Mouse (Mus musculus) kidney, adult 18-20 months (tissue): ENCODE measurements around the gene Olfr317.
"Not testable (repeated sequence)": the region's sequence is repeated elsewhere in the genome, so short reads cannot be mapped to it uniquely, and the experiment has no call there.

ENCODE experiments used
- DNase-seq: peaks from one replicate; pipeline ENCODE4 v3.0.0; 2021

The Olfr317 gene

DNA sequence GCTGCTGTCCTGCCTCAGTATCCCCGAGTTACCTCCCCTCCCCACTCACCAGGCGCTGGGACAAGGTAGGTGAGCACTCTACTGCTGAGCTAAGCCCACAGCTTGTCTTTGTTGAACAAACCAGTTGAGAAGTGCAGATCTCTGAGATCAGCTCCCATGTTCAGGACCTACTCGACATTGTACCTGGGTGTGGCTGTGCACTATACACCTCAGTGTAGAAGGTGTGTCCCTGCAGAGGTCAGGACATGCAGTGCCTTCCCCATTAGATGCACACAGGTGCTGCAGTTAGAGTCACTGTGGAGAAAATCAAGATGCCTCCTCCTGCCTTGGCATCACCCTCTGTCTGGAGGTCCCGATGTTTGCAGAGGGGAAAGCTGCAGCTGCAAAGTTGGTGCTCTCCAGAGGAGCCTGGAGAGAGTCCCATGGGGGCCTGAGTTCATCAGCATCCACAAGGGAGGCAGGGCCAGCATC lies at the start of gene Olfr317:
Gene Olfr317 (minus strand): TSS at position 421 of the 471 bp plus-strand sequence.
- DNase-seq, result no peak

DNA sequence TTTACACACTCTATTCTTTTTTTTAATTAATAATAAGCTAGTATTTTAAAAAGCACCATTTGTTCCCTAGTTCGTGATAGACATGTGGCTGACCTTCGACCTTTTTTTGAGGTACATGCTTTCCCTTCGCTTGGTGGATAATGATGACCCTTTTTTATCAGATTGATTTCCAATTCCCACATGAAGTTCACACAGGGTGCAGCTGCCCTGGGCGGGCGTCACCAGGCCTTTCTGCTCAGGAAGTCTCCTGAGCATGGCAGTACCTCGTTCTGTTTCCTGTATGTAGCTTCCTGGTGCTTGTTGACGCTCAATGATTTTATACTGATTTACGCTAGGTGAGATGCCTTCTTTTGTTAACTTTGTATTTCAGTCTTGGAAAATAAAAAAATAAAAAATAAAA lies 49.3 kb upstream of the Olfr317 start:
- DNase-seq, result no peak

DNA sequence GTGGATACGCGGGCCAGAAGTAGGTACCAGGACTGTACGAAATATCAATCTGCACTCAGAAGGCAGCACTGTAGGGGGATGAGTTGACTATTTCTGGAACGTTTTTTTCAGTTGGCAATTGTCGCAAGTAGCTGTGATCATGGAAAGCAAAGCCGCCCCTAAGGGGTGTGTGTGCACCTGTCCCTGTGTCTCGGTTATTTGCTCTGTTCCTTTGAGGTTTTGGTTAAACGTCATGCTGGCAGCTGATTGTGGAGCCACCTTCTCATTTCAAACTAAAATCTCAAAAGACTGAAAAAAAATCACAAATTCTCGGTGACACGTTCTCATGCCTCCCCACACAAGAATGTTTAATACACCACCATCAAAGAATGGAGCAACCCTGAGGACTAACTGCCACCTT lies 48.6 kb upstream of the Olfr317 start:
- no peak for DNase-seq

DNA sequence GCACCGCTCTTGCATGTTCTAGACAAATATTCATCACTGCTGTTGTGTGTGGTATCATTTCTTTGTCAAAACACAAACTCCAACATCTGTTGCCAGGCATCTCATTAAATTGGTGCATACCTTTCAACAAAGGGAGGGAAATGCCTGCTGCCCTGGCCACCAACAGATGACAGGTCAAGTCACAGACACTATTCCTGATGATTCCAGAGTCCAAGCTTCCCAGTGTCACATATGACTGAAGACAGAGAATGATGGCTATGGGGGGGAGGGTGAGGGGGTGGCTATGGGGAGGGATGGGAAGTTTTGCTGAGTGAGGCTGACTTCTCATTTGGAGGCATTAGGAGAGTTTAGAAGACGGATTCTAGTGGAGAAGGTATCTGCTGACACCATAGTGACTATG lies 45.2 kb upstream of the Olfr317 start:
- DNase-seq, result no peak

DNA sequence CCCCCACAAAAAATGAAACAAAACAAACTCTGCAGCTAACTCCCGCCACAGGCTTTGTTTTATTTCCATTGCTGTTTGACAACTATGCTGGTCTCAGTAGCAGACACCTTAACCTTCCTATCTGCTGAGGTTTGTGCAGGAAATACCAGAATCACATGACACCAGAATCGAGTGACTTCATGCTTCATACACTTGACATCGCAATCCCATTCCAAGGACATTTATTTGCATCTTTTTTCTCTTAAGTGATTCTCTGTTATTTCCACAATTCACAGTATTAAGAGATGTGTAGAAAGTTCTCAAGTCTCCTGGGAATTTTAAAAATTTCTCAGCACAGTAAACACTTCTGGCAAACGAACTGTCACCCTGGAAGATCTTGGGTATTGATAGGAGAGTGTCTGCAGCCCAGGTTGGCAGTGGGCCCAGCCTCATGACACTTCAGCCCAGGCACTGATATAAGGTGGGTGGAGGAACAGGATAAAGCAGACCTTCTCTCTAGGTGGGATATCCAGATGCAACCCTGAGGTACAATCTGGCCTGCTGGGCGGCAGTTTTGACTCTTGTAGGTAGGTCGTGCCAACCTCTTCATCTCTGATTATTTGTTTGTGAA lies 43.6 kb upstream of the Olfr317 start, which contains the start of gene Olfr314:
Gene Olfr314 (plus strand): TSS at position 473 of the 610 bp plus-strand sequence.
- no peak for DNase-seq

DNA sequence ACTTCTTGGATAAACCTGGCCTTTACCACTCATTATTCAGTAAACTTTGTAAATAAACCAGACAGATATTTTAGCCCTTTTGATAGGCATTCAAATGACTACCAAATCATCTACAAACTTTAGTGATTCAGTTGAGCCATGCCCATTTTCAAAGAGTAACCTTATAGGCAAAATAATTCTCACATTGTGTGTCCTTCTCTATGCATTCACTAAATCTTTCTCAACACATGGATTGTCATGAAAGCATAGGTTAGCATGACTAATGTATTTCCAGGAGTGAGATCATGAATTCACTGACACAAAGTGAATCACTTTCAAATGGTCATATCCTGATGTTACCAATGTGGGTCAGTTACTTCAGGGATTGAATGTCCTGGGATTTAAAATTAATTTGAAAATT lies 33.9 kb upstream of the Olfr317 start, which contains the start of gene Olfr315:
Gene Olfr315 (plus strand): TSS at position 301 of the 400 bp plus-strand sequence.
- DNase-seq, result no peak

DNA sequence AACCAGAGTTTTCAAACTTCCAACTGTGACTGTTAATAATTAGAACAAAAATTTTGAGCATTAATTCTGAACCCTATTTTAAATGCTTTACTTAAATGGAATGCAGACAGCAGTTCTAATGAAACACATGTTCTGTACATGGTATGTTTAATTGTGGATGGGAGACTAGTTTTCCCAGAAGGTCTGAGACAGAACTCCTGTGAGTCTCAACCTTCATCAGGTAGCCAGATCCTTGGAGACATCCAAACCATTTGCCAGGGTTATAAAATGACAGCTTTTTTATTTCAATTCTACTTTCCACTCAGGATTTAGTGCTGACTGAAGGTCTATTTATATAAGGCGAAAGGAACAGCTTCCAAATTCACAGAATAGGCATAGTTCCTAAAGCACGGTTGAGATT lies 13.4 kb upstream of the Olfr317 start, which contains the start of gene Olfr316:
Gene Olfr316 (plus strand): TSS at position 301 of the 400 bp plus-strand sequence.
- DNase-seq, result no peak

DNA sequence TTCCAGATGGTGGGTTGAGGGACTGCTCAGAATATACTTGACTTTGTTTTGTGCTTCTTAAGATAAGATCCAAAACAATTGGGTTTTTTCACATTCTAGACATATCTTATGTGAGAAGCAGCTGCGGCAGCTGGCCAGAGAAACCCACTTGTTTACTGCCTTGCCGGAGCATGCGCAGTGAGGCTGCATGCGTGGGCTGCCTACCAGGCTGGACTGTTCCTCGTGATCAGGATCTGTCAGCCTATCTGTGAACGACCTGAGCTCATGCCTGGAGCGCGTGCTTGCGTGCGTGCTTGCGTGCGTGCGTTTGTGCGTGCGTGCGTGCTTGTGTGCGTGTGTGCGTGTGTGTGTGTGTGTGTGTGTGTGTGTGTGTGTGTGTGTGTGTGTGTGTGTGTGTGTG lies 12.1 kb upstream of the Olfr317 start:
- not testable (repeated sequence) for DNase-seq

DNA sequence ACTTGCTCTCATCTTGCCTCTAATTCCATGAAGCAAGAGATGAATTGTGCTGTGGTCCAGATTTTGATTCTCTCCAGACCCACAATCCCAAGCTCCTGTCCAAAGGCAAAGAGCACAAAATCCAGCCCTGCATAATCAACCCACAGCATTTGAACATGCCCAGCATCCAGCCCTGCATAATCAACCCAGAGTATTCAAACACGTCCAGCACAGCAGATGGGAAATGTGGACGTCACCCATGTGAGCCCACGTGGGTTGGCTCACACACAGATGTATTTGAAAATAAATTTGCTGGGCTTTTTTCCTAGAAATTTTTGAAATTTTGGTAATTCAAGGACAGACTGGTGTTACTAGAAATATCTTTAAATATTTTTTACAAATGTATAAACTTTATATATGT lies 5.6 kb downstream of the Olfr317 start:
- no peak for DNase-seq

DNA sequence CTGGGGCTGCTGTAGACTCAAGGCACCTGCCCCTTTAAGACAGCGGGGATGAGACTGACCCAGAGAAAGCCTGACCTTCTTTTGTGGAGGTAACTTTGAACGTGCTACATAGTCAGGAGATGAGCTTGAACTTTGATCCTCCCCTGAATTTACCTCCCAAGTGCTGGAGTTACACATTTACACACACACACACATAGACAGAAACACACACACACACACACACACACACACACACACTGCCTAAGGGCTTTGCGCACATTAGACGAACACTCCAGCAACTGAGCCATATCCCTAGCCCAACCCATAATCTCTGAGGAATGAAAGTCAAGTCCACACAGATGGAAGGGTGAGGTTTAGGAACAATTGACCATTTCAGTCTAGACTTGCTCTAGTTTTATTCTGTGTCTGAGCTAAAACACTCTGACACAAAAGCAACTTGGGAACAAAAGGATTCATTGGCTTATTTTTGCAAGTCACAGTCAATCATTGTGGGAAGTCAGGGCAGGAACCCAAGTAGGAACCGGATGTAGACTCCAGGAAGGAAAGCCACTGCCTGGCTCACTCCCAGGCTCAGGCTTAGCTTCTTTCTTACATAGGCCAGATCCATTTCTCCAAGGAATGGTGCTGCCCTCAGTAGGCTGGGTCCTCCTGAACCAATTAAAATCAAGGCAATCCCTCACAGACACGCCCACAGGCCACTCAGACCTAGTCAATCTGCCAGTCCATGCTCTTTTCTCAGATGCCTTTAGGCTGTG lies 10.9 kb downstream of the Olfr317 start:
- peak; percentile 37 for DNase-seq

DNA sequence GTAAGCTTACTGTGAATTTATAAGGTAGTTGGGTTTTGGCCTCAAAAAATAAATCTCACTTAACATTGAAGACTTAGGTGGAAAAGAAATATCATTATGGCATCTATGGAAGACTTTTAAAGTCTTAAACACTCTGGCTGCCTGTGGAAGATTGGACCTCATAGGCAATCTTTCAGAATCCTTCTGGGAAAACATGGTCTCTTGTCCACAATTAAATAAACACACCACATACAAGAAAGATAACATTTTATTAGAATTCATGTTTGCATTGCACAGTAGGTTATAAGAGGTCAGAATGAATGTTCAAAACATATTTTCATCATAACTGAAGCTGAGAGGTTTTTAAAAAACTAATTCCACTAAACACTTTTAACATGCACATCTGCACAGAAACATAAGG lies 15.1 kb downstream of the Olfr317 start, which contains the start of gene Olfr318:
Gene Olfr318 (minus strand): TSS at position 101 of the 400 bp plus-strand sequence.
- no peak for DNase-seq

DNA sequence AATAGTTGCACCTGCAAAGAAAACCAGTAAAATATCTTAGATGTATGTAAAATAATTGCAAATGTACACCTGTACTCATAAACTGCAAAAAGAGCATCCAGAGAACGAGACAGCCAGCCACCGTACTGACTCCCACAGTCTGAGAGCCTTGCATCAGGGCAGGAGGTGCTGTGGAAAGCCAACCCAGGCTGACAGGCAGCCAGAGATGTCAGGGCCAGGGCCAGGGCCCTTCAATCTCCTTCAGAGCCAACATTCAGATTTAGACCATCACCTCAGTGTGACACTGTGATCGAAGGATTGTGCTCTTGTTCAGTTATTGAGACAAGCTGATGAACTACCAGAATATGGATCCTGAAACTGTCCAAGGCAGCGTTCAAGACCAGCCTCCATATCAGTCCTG lies 19.3 kb downstream of the Olfr317 start:
- no peak for DNase-seq

DNA sequence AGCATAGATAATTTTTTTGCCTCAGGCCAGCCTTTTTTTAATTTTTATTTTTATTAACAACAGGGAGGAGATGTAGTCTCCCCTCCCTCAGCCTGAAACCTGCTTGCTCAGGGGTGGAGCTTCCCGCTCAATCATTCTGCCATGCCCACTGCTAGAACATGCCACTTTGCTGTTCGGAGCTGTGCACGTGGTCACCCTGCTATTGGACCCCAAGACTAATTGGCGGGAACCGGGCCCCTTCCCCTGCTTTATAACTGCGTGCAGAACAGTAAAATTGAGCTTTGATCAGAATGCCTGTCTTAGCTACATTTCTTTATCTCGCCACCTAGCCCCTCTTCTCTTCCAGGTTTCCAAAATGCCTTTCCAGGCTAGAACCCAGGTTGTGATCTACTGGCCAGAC lies 21.3 kb downstream of the Olfr317 start:
- DNase-seq, result not testable (repeated sequence)

DNA sequence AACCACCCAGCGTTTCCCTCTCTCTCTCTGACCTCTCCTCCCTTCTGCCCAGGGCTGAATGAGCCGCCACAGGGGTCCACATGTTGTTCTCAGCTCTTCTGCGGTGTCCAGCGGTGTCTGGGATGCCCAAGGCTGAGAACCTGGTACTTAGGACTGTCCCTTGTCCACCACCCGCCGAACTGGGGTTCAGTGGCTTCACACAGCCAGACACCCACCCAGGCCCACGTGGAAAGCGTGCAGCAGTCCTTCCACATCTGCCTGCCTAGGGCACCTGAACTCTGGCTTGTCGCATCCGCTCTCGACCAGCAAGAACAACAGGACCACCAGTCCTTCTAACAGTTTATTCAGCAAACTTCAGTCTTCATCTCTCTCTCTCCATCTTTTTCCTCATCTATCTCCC lies 29.9 kb downstream of the Olfr317 start:
- DNase-seq, result no peak

DNA sequence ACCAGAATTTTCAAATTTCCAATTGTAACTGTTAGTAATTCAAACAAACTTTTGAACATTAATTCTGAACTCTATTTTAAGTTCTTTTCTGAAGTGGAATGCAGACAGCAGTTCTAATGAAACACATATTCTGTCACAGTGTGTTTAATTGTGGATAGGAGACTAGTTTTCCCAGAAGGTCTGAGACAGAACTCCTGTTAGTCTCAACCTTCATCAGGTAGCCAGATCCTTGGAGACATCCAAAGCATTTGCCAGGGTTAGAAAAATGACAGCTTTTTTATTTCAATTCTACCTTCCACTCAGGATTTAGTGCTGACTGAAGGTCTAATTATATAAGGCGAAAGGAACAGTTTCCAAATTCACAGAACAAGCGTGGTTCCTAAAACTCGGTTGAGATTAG lies 40.1 kb downstream of the Olfr317 start, which contains the start of gene Olfr319:
Gene Olfr319 (plus strand): TSS at position 301 of the 400 bp plus-strand sequence.
- no peak for DNase-seq
